Mouse (Mus musculus) C2C12 (cell line): ENCODE measurements around the gene Ttc30a1. TPM values are rescaled to one million over a fixed set of nuclear protein-coding genes. Genes with fewer than 3 reads are reported as not detected.
"Not testable (repeated sequence)": the region's sequence is repeated elsewhere in the genome, so short reads cannot be mapped to it uniquely, and the experiment has no call there.

Experiments used
- H3K27me3 ChIP-seq: one replicate; pipeline ENCODE4 v1.6.1; 2011; ENCODE audit not compliant: control insufficient read depth, insufficient read depth, insufficient read length
- H3K36me3 ChIP-seq: one replicate; pipeline ENCODE4 v1.6.1; 2011; ENCODE audit not compliant: control insufficient read depth, insufficient read depth
- H3K4me3 ChIP-seq: one replicate; pipeline ENCODE4 v1.5.1; 2011; ENCODE audit warnings: mild to moderate bottlenecking, control low read depth; ENCODE audit not compliant: poor library complexity, insufficient read depth, severe bottlenecking
- H3K79me2 ChIP-seq: one replicate; pipeline ENCODE4 v1.6.1; 2011; ENCODE audit not compliant: control insufficient read depth, insufficient read depth
- H3K79me3 ChIP-seq: one replicate; pipeline ENCODE4 v1.6.1; 2011; ENCODE audit warnings: low read depth, control low read depth
- H3ac ChIP-seq: one replicate; pipeline ENCODE3; 2011; ENCODE audit warnings: low read depth; ENCODE audit not compliant: control insufficient read depth, insufficient read length
- CEBPB ChIP-seq: IDR thresholded peaks from one replicate; pipeline ENCODE4 v1.6.1; 2011; ENCODE audit warnings: low read depth, mild to moderate bottlenecking, control low read depth, moderate library complexity
- CTCF ChIP-seq: IDR thresholded peaks from one replicate; pipeline ENCODE4 v1.5.1; 2011; ENCODE audit not compliant: control insufficient read depth, insufficient read depth, insufficient read length
- FOSL1 ChIP-seq: IDR thresholded peaks from one replicate; pipeline ENCODE4 v1.8.0; 2011; ENCODE audit warnings: mild to moderate bottlenecking, low read length; ENCODE audit not compliant: poor library complexity, insufficient read depth, severe bottlenecking
- MAX ChIP-seq: IDR thresholded peaks from one replicate; pipeline ENCODE4 v1.6.1; 2011; ENCODE audit warnings: mild to moderate bottlenecking, control low read depth
- MYOD1 ChIP-seq: IDR thresholded peaks from one replicate; pipeline ENCODE4 v1.6.1; 2011; ENCODE audit warnings: low read depth; ENCODE audit not compliant: control insufficient read depth, insufficient read length
- MYOG ChIP-seq: IDR thresholded peaks from one replicate; pipeline ENCODE4 v1.6.1; 2011; ENCODE audit not compliant: control insufficient read depth, insufficient read length; ENCODE audit errors: extremely low read depth
- USF1 ChIP-seq: IDR thresholded peaks from one replicate; pipeline ENCODE4 v1.6.1; 2011; ENCODE audit warnings: low read depth, mild to moderate bottlenecking, control low read depth, moderate library complexity
- polyA plus RNA-seq: library from polyadenylated mRNA; unstranded; fragments of >200 nt; fragmentation: generic; extraction: Trizol; gene quantifications from one replicate; pipeline ENCODE4 v1.2.1, GENCODE M21; 2012; ENCODE audit warnings: missing spikeins

Gene Ttc30a1
- polyA plus RNA-seq, 1 experiment, result 1.8 TPM

DNA sequence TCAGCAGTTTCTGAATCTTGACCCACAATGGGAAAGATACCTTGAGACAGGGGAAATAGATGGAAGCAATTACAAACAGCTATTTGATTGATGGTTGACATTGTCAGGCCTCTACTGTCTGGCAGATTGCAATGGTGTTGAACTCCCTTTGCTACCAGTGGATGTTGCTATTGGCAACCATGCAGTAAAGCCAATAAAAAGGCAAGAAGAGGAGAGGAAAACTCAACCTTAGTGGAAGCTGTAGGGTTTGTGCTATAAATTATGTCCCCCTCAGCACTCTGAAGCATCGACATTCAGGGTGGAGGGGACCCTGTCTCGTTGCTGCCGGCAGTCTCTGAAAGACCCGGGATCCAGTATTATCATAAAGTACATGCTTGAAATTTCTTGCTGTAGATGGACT lies 6.6 kb upstream of the Ttc30a1 start:
- TF ChIP-seq CTCF (no peak), MYOD1 (no peak), MAX (no peak), USF1 (no peak), MYOG (no peak), CEBPB (no peak), FOSL1 (no peak)
- no peaks in the 10 kb centered on the region for H3K79me2 ChIP-seq
- no peak overlapping the region for H3K4me3 ChIP-seq
- no peak overlapping the region for H3ac ChIP-seq
- no peaks in the 10 kb centered on the region for H3K79me3 ChIP-seq
- peaks cover 8% of the 10 kb centered on the region for H3K27me3 ChIP-seq
- no peaks in the 10 kb centered on the region for H3K36me3 ChIP-seq

- Histone ChIP-seq H3K36me3 (no peaks in the 10 kb centered on the region), H3K79me2 (no peaks in the 10 kb centered on the region), H3K27me3 (peaks cover 7% of the 10 kb centered on the region), H3ac (no peak overlapping the region), H3K4me3 (no peak overlapping the region), H3K79me3 (no peaks in the 10 kb centered on the region)
- TF ChIP-seq FOSL1 (no peak), MYOD1 (no peak), MAX (no peak), USF1 (no peak), CTCF (no peak), MYOG (no peak), CEBPB (no peak)
These were observed 6.0 kb upstream of the Ttc30a1 start for GRCm38 (mm10) chr2:75987739-75988138.

DNA sequence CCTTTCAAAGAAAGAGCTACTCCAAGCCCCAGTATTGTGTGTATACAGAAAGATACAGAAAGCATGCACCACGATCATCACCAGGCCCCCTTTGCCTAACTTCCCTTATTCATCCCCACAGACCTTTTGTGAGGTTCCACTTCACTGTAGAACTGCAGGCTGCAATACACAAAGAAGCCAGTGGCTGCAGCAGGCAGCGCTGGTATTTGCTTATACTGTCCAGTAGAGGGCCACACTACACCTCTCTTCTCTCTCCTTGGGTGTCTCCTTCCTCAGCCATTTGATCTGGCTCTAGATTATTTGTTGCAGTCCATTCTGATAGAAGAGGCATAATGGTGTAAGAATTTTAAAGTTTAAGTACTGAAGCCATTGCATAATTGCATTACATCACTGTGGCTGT lies 3.4 kb upstream of the Ttc30a1 start:
- no peak overlapping the region for H3ac ChIP-seq
- H3K4me3 ChIP-seq, result no peak overlapping the region
- no peaks in the 10 kb centered on the region for H3K36me3 ChIP-seq
- H3K79me2 ChIP-seq, result no peaks in the 10 kb centered on the region
- no peak for TF ChIP-seq USF1
- no peak for TF ChIP-seq MAX
- TF ChIP-seq CEBPB, result no peak
- peak; percentile 73 for TF ChIP-seq CTCF
- no peaks in the 10 kb centered on the region for H3K79me3 ChIP-seq
- no peaks in the 10 kb centered on the region for H3K27me3 ChIP-seq

- no peaks in the 10 kb centered on the region for H3K36me3 ChIP-seq
- H3ac ChIP-seq, result no peak overlapping the region
- H3K79me3 ChIP-seq, result no peaks in the 10 kb centered on the region
- no peaks in the 10 kb centered on the region for H3K27me3 ChIP-seq
- H3K79me2 ChIP-seq, result no peaks in the 10 kb centered on the region
- TF ChIP-seq CEBPB (no peak), MYOD1 (no peak), MAX (no peak), MYOG (no peak), CTCF (no peak)
- no peak overlapping the region for H3K4me3 ChIP-seq
These were observed 2.1 kb upstream of the Ttc30a1 start for GRCm38 (mm10) chr2:75983847-75984246.

DNA sequence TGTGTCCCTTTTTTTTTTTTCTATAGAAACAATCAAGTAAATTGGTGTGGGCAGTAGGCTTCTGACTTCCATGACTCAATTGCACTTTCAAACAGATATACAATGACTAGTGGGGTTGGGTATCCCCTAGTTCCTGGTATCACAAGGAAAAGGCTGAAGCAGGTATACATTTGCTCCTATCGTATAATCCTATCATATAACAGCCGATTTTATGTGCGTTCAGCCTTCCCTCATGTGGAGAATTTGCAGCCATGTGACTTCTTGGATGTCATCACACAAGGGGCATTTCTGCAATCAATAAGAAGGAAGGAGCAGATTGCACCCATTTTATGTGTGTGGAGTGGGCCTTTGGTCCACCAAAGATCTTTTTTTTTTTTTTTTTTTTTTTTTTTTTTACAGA lies 1.3 kb upstream of the Ttc30a1 start:
- H3ac ChIP-seq, result no peak overlapping the region
- H3K4me3 ChIP-seq, result no peak overlapping the region
- H3K27me3 ChIP-seq, result no peaks in the 10 kb centered on the region
- H3K79me2 ChIP-seq, result no peaks in the 10 kb centered on the region
- H3K79me3 ChIP-seq, result no peaks in the 10 kb centered on the region
- no peak for TF ChIP-seq MAX
- no peaks in the 10 kb centered on the region for H3K36me3 ChIP-seq

DNA sequence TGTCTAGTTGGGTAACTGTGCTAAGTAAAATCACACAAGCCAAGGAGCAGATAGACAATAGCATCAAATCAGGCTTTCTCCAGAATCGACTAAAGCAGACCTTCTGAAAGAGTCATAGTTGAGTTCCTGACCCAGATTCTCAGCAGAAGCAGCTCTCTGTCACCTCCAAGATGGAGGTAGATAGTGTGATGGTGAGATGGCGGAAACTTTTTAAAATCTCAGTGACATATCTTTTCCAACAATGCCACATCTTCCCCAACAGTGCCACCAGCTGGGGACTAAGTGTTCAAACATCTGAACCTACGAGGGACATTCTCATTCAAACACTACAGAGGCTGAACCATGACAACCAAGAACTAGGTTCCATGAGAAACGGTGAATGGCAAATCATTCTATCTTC lies 859 bp upstream of the Ttc30a1 start:
- no peak overlapping the region for H3ac ChIP-seq
- H3K4me3 ChIP-seq, result no peak overlapping the region
- no peaks in the 10 kb centered on the region for H3K79me3 ChIP-seq
- no peaks in the 10 kb centered on the region for H3K27me3 ChIP-seq
- TF ChIP-seq FOSL1, result no peak
- no peak for TF ChIP-seq USF1
- no peak for TF ChIP-seq MYOG
- no peak for TF ChIP-seq CEBPB
- no peak for TF ChIP-seq MYOD1
- no peak for TF ChIP-seq MAX
- no peak for TF ChIP-seq CTCF
- H3K36me3 ChIP-seq, result no peaks in the 10 kb centered on the region
- H3K79me2 ChIP-seq, result no peaks in the 10 kb centered on the region

- H3K4me3 ChIP-seq, H3K36me3 ChIP-seq, H3K79me2 ChIP-seq, H3ac ChIP-seq, H3K79me3 ChIP-seq, H3K27me3 ChIP-seq: not testable (repeated sequence)
These were observed 781 bp downstream of the Ttc30a1 start for GRCm38 (mm10) chr2:75980933-75981439.

DNA sequence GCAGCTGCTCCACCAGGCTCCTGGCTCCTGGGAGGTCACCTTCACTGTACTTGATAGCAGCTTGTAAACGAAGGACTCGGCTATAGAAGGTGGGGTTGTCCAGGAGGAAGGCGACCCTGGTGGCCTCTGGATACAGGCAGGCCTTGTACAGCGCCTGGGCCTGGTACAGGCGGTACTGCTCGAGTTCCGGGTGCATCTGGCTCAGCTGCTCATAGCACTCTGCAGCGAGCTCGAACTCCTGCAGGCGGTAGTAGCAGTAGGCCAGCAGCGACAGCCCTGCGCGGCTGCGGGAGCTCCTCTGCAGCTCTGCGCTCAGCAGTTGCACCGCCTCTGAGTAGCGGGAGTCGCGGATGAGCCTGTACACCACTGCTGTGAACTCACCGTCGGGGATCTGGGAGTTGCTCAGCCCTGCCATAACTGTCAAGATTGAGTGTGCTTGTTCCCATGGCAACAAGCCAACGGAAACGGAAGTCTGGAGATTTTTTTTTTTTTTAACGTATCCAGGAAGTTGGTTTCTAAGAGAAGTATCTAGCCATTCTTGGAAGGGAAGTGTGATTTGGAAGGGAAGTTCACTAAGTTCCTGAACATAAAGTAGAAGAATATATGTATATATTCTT lies 3.9 kb downstream of the Ttc30a1 start, which contains the start of gene Ttc30a2:
Gene Ttc30a2, minus strand, starts transcription at position 419 of the 617 bp plus-strand sequence.
- H3K36me3 ChIP-seq, H3ac ChIP-seq, H3K79me2 ChIP-seq, H3K79me3 ChIP-seq, H3K27me3 ChIP-seq, H3K4me3 ChIP-seq: not testable (repeated sequence)

DNA sequence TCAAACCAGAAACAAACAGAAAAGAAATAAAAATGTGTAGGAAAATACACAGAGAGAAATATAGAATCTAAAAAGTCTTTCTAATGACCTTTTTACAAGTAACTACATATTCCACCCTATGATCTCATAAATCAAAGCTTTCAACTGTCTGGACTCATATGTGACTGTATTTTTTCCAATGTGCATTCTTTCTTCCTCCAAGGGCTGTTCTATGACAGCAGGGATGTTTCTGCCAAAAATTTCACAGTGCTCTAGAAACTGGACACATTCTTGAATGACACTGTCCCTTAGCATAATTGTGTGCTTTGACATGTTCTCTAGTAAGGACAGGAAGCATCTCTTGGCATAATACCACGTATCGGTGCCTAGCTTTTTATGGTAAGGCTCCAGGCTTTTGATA lies 5.7 kb downstream of the Ttc30a1 start:
- H3K4me3 ChIP-seq, result not testable (repeated sequence)

More for the DNA sequence above, 5.7 kb downstream of the Ttc30a1 start:
- H3K36me3 ChIP-seq, H3K79me2 ChIP-seq, H3K79me3 ChIP-seq, H3ac ChIP-seq, H3K27me3 ChIP-seq: not testable (repeated sequence)
